Mouse (Mus musculus): ENCODE results near the gene Ctns.

The Ctns gene

GRCm38 (mm10) chr11:73137591-73138501 lies 61.0 kb downstream of the Ctns start, which contains the start of gene Haspin:
Haspin (minus strand) TSS chr11:73138294.
- peak; percentile 84 for DNase-seq

- no peak for DNase-seq
Measured at GRCm38 (mm10) chr11:73137116-73137515, 61.7 kb downstream of the Ctns start.

- no peak for DNase-seq
Measured at GRCm38 (mm10) chr11:73136587-73136986, 62.3 kb downstream of the Ctns start.

- DNase-seq, result no peak
Measured at GRCm38 (mm10) chr11:73134222-73134621, 64.6 kb downstream of the Ctns start.

Measured in cerebellum, adult 9-10 months (tissue).